Mouse (Mus musculus): Measurements from ENCODE around the gene Mfsd14a.

- TF ChIP-seq CHD1 (IDR thresholded peaks at IDR 0.05; ENCODE audit: low read depth, low read length) (no peak), USF1 (IDR thresholded peaks at IDR 0.05; ENCODE audit: low read depth, low read length) (no peak), ZKSCAN1 (IDR thresholded peaks at IDR 0.05; ENCODE audit: low read depth, low read length) (no peak), MAX (IDR thresholded peaks at IDR 0.05; ENCODE audit: low read length) (no peak; the same call in 1 of the 2 replicates), ETS1 (IDR thresholded peaks at IDR 0.05; ENCODE audit: low read depth, low read length) (no peak), CTCF (IDR thresholded peaks at IDR 0.05 in 2 of 3, conservative IDR thresholded peaks at IDR 0.05 in 1 of 3; ENCODE audit: control insufficient read depth in 1 of 3, insufficient read depth in 1 of 3, low read depth in 2 of 3, low read length in 3 of 3, poor library complexity in 1 of 3, severe bottlenecking in 1 of 3) (no peak), CHD2 (IDR thresholded peaks at IDR 0.05; ENCODE audit: low read length) (no peak), TAL1 (IDR thresholded peaks at IDR 0.05; ENCODE audit: low read length) (no peak), MAFK (IDR thresholded peaks at IDR 0.05; ENCODE audit: borderline replicate concordance, low read depth, low read length) (no peak), TCF12 (IDR thresholded peaks at IDR 0.05; ENCODE audit: low read depth, low read length) (no peak), MAZ (IDR thresholded peaks at IDR 0.05; ENCODE audit: low read depth, low read length) (no peak), ZNF384 (IDR thresholded peaks at IDR 0.05; ENCODE audit: low read depth, low read length) (no peak), USF2 (IDR thresholded peaks at IDR 0.05; ENCODE audit: borderline replicate concordance in 1 of 2, insufficient read depth in 1 of 2, low read depth in 1 of 2, low read length in 2 of 2) (no peak), POLR2AphosphoS5 (IDR thresholded peaks at IDR 0.05; ENCODE audit: borderline replicate concordance, low read depth, low read length) (no peak)
These were observed 1.1 kb downstream of the Mfsd14a start for GRCm38 (mm10) chr3:116661288-116661869.

Measured in MEL (cell line).